Mouse (Mus musculus) forebrain, embryonic 16.5 days (tissue): ENCODE data around the gene Rph3a. TPM values are rescaled to one million over a fixed set of nuclear protein-coding genes. Genes with fewer than 3 reads are reported as not detected.

Source experiments
- ATAC-seq: fragments of 200-750 bp; cut with Nextera tagmentation; 2 replicates; pipeline ENCODE4 v1.8.0; 2017; ENCODE audit warnings: mild to moderate bottlenecking, moderate library complexity
- H3K27ac ChIP-seq: fragments of 300-500 bp; sonication (generic); 2 replicates; pipeline ENCODE4 v1.5.1; 2014; ENCODE audit warnings: low read length, control low read depth
- H3K27me3 ChIP-seq: fragments of 300-500 bp; sonication (generic); replicated peaks from 2 replicates; pipeline ENCODE4 v1.6.1; 2014; ENCODE audit warnings: low read length; ENCODE audit not compliant: control insufficient read depth, insufficient read depth
- H3K36me3 ChIP-seq: fragments of 300-500 bp; sonication (generic); 2 replicates; pipeline ENCODE4 v1.6.1; 2014; ENCODE audit not compliant: control insufficient read depth, insufficient read depth
- H3K4me1 ChIP-seq: fragments of 300-500 bp; sonication (generic); replicated peaks from 2 replicates; pipeline ENCODE4 v1.6.1; 2014; ENCODE audit warnings: low read length; ENCODE audit not compliant: control insufficient read depth, insufficient read depth
- H3K4me2 ChIP-seq: fragments of 300-500 bp; sonication (generic); 2 replicates; pipeline ENCODE4 v1.6.1; 2014; ENCODE audit warnings: mild to moderate bottlenecking, low read length, control low read depth
- H3K4me3 ChIP-seq: fragments of 300-500 bp; sonication (generic); replicated peaks from 2 replicates; pipeline ENCODE4 v1.5.1; 2014; ENCODE audit warnings: mild to moderate bottlenecking, low read length, control low read depth
- H3K9ac ChIP-seq: fragments of 300-500 bp; sonication (generic); replicated peaks from 2 replicates; pipeline ENCODE4 v1.6.1; 2014; ENCODE audit warnings: low read depth, low read length, control low read depth
- H3K9me3 ChIP-seq: fragments of 300-500 bp; sonication (generic); 2 replicates; pipeline ENCODE4 v1.6.1; 2016; ENCODE audit warnings: low read length; ENCODE audit not compliant: control insufficient read depth
- WGBS: fragments of 180-500 bp; shearing (Covaris S2); extraction: QIAGEN DNeasy Blood & Tissue Kit; methylation state at CpG from one replicate; pipeline ENCODE4 v1.1.7; 2014; 5-methylcytosine and 5-hydroxymethylcytosine counted together
- polyA plus RNA-seq: library from polyadenylated mRNA; unstranded; fragments of >200 nt; fragmentation: Nextera tagmentation; extraction: Ambion mirVana; gene quantifications from 2 replicates; pipeline ENCODE4 v1.2.1, GENCODE M21; 2015

The Rph3a gene
- polyA plus RNA-seq, 1 experiment from 2014 or later: 26.9 TPM

GRCm38 (mm10) chr5:120968134-120968532 lies 41.8 kb downstream of the Rph3a start:
- Histone ChIP-seq H3K27ac (no peak overlapping the region), H3K9me3 (no peaks in the 10 kb centered on the region), H3K4me3 (no peak overlapping the region), H3K4me1 (peaks cover 6% of the 10 kb centered on the region; the same call in 1 of the 2 replicates), H3K27me3 (no peaks in the 10 kb centered on the region), H3K9ac (no peak overlapping the region), H3K4me2 (no peak overlapping the region), H3K36me3 (no peaks in the 10 kb centered on the region)
- no peak for ATAC-seq
- WGBS: 75% methylated on average over 4 of the region's 4 CpGs

DNA sequence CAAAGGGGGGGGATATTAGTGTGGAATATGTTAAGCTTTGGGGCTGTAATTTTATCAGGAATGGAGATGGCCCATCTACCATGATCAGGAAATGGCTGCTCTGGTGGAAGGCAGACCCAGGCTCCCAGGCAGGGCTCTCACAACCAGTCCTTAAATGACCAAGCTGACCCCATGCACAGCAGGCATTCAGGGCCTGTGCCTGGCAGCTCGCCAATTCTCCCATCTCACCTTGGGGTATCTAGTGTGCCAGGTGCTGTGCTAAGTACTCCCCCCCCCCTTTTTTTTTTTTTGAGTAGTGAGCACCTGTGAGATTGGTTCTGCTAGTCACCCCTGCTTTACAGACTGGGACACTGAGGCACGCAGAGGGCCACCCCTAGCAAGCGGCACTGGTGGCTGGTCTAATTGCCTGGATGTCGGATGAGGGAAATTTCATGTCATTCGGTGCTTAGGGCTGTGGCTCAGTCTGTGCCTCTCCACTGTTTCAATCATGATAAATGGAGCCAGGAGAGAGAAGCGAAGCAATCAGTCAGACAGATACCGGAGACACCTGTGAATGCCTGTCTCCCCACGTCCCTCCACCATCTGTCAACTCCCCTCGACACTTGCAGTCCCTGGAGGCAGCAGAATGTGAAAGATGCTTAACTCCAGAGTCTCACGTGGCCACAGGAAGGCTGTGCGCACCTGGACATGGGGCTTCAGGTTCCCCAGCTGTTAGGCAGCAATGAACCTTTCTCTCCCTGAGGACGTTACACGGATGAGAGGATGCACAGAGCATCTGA lies 42.3 kb downstream of the Rph3a start:
- Histone ChIP-seq H3K4me2 (no peak overlapping the region), H3K9ac (no peak overlapping the region), H3K27ac (no peak overlapping the region), H3K9me3 (no peaks in the 10 kb centered on the region), H3K27me3 (no peaks in the 10 kb centered on the region), H3K4me1 (peaks cover 6% of the 10 kb centered on the region; the same call in 1 of the 2 replicates), H3K36me3 (no peaks in the 10 kb centered on the region), H3K4me3 (no peak overlapping the region)
- no peak for ATAC-seq
- 72% methylated on average over 13 of the region's 13 CpGs for WGBS

DNA sequence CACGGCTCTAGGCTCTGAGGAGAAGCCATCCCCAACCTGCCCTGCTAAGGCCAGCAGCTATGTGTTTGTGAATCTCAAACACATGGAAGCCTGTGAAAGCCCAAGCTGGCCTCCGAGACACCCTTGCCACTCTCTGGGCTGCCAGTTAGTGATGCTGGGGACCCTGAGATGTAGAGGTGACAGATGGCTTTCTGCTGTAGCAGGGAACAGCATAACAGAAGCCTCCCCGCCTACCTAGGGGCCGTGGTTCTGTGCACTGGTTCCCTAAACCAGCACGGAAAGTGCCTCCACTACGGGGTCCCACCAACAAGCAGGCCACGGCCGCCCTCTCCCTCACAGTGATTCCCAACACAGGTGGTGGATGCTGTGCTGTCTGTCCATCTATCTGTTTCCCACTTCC lies 43.0 kb downstream of the Rph3a start:
- Histone ChIP-seq H3K4me3 (no peak overlapping the region), H3K4me2 (no peak overlapping the region), H3K27ac (no peak overlapping the region), H3K27me3 (no peaks in the 10 kb centered on the region), H3K36me3 (no peaks in the 10 kb centered on the region), H3K9me3 (no peaks in the 10 kb centered on the region), H3K4me1 (peaks cover 6% of the 10 kb centered on the region; the same call in 1 of the 2 replicates), H3K9ac (no peak overlapping the region)
- ATAC-seq: no peak
- 87% methylated on average over 8 of the region's 8 CpGs for WGBS

- H3K27ac ChIP-seq: no peak overlapping the region
- peaks cover 6% of the 10 kb centered on the region; the same call in 1 of the 2 replicates for H3K4me1 ChIP-seq
- no peaks in the 10 kb centered on the region for H3K36me3 ChIP-seq
- H3K4me3 ChIP-seq: no peak overlapping the region
- no peaks in the 10 kb centered on the region for H3K27me3 ChIP-seq
- no peak overlapping the region for H3K9ac ChIP-seq
- H3K9me3 ChIP-seq: no peaks in the 10 kb centered on the region
- ATAC-seq: no peak
- no peak overlapping the region for H3K4me2 ChIP-seq
- 84% methylated on average over 4 of the region's 4 CpGs for WGBS
These were observed 43.7 kb downstream of the Rph3a start for GRCm38 (mm10) chr5:120966156-120966555.

GRCm38 (mm10) chr5:120961004-120961403 lies 48.9 kb downstream of the Rph3a start:
- H3K27ac ChIP-seq: no peak overlapping the region
- H3K4me2 ChIP-seq: no peak overlapping the region
- 0 out of 2 replicates have a peak, but pooled peaks cover 3% of the 10 kb centered on the region for H3K9me3 ChIP-seq
- H3K36me3 ChIP-seq: no peaks in the 10 kb centered on the region
- H3K27me3 ChIP-seq: no peaks in the 10 kb centered on the region
- 53% methylated on average over 4 of the region's 4 CpGs for WGBS
- no peak overlapping the region for H3K9ac ChIP-seq
- no peak overlapping the region for H3K4me3 ChIP-seq
- H3K4me1 ChIP-seq: no peaks in the 10 kb centered on the region
- no peak for ATAC-seq

GRCm38 (mm10) chr5:120953974-120954373 lies 55.9 kb downstream of the Rph3a start:
- H3K9me3 ChIP-seq: 0 out of 2 replicates have a peak, but pooled peaks cover 3% of the 10 kb centered on the region
- WGBS: 19% methylated on average over 5 of the region's 5 CpGs
- no peaks in the 10 kb centered on the region for H3K4me1 ChIP-seq
- H3K36me3 ChIP-seq: no peaks in the 10 kb centered on the region
- H3K27me3 ChIP-seq: no peaks in the 10 kb centered on the region
- H3K4me2 ChIP-seq: no peak overlapping the region
- 0 out of 2 replicates have a peak, but pooled peaks have one; percentile 20 for ATAC-seq
- no peak overlapping the region for H3K4me3 ChIP-seq
- H3K9ac ChIP-seq: no peak overlapping the region
- H3K27ac ChIP-seq: no peak overlapping the region

GRCm38 (mm10) chr5:120952242-120952770 lies 57.6 kb downstream of the Rph3a start:
- ATAC-seq: no peak
- Histone ChIP-seq H3K27ac (no peak overlapping the region), H3K9me3 (no peaks in the 10 kb centered on the region), H3K36me3 (no peaks in the 10 kb centered on the region), H3K9ac (no peak overlapping the region), H3K4me1 (no peaks in the 10 kb centered on the region), H3K27me3 (no peaks in the 10 kb centered on the region), H3K4me2 (no peak overlapping the region), H3K4me3 (no peak overlapping the region)
- 71% methylated on average over 10 of the region's 10 CpGs for WGBS

GRCm38 (mm10) chr5:120942076-120942475 lies 67.8 kb downstream of the Rph3a start:
- no peak for ATAC-seq
- H3K4me3 ChIP-seq: no peak overlapping the region
- WGBS: 69% methylated on average over 10 of the region's 10 CpGs
- no peak overlapping the region for H3K9ac ChIP-seq
- H3K27ac ChIP-seq: no peak overlapping the region
- no peak overlapping the region for H3K4me2 ChIP-seq
- no peaks in the 10 kb centered on the region for H3K27me3 ChIP-seq
- H3K9me3 ChIP-seq: no peaks in the 10 kb centered on the region
- no peaks in the 10 kb centered on the region for H3K4me1 ChIP-seq
- no peaks in the 10 kb centered on the region for H3K36me3 ChIP-seq

DNA sequence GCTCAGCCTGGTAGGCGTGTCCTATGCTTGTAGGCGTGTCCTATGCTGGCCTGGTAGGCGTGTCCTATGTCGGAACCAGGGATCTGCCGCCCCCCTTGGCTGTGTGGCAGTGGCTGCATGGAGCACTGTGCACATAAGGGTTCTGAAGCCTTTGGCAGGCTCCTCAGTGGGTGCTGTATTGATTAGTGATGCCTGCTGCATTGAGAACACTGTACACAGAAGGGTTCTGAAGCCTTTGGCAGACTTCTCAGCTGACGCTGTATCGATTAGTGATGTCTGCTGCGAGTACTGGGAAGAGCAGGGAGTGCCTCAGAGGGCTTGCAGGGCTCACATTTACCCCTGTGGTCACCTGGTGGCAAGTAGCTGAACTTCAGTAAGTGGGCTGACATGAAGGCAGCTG lies 71.3 kb downstream of the Rph3a start:
- no peaks in the 10 kb centered on the region for H3K27me3 ChIP-seq
- H3K4me2 ChIP-seq: no peak overlapping the region
- H3K27ac ChIP-seq: no peak overlapping the region
- no peak overlapping the region for H3K4me3 ChIP-seq
- H3K36me3 ChIP-seq: no peaks in the 10 kb centered on the region
- H3K9me3 ChIP-seq: no peaks in the 10 kb centered on the region
- no peak overlapping the region for H3K9ac ChIP-seq
- H3K4me1 ChIP-seq: no peaks in the 10 kb centered on the region
- no peak for ATAC-seq
- WGBS: 45% methylated on average over 8 of the region's 8 CpGs
